Mouse (Mus musculus) liver, embryonic 11.5 days (tissue): Measurements from ENCODE around the gene Lmo2. TPM values are rescaled to one million over a fixed set of nuclear protein-coding genes. Genes with fewer than 3 reads are reported as not detected.
"Not testable (repeated sequence)": the region's sequence is repeated elsewhere in the genome, so short reads cannot be mapped to it uniquely, and the experiment has no call there.

ENCODE experiments used
- ATAC-seq: fragments of 200-750 bp; cut with Nextera tagmentation; replicated peaks from 2 replicates; pipeline ENCODE4 v1.8.0; 2017; ENCODE audit warnings: moderate number of reproducible peaks, mild to moderate bottlenecking, moderate TSS enrichment, moderate library complexity; ENCODE audit not compliant: low FRiP score
- DNase-seq: peaks from one replicate; pipeline ENCODE4 v3.0.0-alpha.2; 2017; ENCODE audit warnings: low spot score
- H3K27ac ChIP-seq: fragments of 300-500 bp; sonication (generic); 2 replicates; pipeline ENCODE4 v1.5.1; 2014; ENCODE audit warnings: mild to moderate bottlenecking, low read depth, low read length, control low read depth
- H3K27me3 ChIP-seq: fragments of 300-500 bp; sonication (generic); replicated peaks from 2 replicates; pipeline ENCODE4 v1.6.1; 2014; ENCODE audit warnings: low read length, mixed read lengths; ENCODE audit not compliant: control insufficient read depth, insufficient read depth
- H3K36me3 ChIP-seq: fragments of 300-500 bp; sonication (generic); 2 replicates; pipeline ENCODE4 v1.6.1; 2014; ENCODE audit warnings: mild to moderate bottlenecking, low read length, moderate library complexity, mixed read lengths; ENCODE audit not compliant: control insufficient read depth, insufficient read depth
- H3K4me1 ChIP-seq: fragments of 300-500 bp; sonication (generic); replicated peaks from 2 replicates; pipeline ENCODE4 v1.6.1; 2014; ENCODE audit warnings: low read length, mixed read lengths; ENCODE audit not compliant: control insufficient read depth, insufficient read depth
- H3K4me2 ChIP-seq: fragments of 300-500 bp; sonication (generic); 2 replicates; pipeline ENCODE4 v1.6.1; 2014; ENCODE audit warnings: mild to moderate bottlenecking, control low read depth, moderate library complexity
- H3K4me3 ChIP-seq: fragments of 300-500 bp; sonication (generic); 2 replicates; pipeline ENCODE4 v1.5.1; 2014; ENCODE audit warnings: low read depth, low read length, control low read depth
- H3K9ac ChIP-seq: fragments of 300-500 bp; sonication (generic); 2 replicates; pipeline ENCODE4 v1.6.1; 2014; ENCODE audit warnings: low read depth, low read length, control low read depth
- H3K9me3 ChIP-seq: fragments of 300-500 bp; sonication (generic); 2 replicates; pipeline ENCODE4 v1.6.1; 2016; ENCODE audit warnings: low read length, inconsistent platforms, mixed read lengths; ENCODE audit not compliant: control insufficient read depth
- WGBS: fragments of 180-500 bp; shearing (Covaris S2); extraction: QIAGEN DNeasy Blood & Tissue Kit; methylation state at CpG from one replicate; pipeline ENCODE4 v1.1.7; 2014; 5-methylcytosine and 5-hydroxymethylcytosine counted together
- polyA plus RNA-seq: library from polyadenylated mRNA; unstranded; fragments of >200 nt; fragmentation: Nextera tagmentation; extraction: Ambion mirVana; gene quantifications from 2 replicates; pipeline ENCODE4 v1.2.1, GENCODE M21; 2014

The Lmo2 gene
- polyA plus RNA-seq, 1 experiment from 2014 or later, result 191 TPM

DNA sequence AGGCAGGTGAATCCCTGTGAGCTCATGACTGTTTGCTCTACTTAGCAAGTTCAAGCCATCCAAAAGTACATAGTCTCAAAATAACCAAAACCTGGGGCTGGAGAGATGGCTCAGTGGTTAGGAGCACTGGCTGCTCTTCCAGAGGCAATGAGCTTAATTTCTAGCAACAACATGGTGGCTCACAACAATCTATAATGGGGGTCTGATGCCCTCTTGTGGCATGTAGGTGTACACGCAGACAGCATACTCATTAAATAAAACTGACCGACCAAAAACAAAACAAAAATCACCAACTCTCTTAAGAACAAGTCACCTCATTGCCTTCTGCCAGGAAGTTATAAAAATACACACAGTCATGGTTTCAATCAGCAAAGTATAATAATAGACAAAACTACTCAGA is 43.3 kb downstream of the Lmo2 start:
- no peak overlapping the region for H3K4me3 ChIP-seq
- WGBS, result 19% methylated on average over 2 of the region's 2 CpGs
- DNase-seq (no peak), ATAC-seq (no peak; the same call in 1 of the 2 replicates)
- no peaks in the 10 kb centered on the region for H3K9me3 ChIP-seq
- 0 out of 2 replicates have a peak, but pooled peaks cover 3% of the 10 kb centered on the region for H3K27me3 ChIP-seq
- no peak overlapping the region for H3K4me2 ChIP-seq
- H3K9ac ChIP-seq, result no peak overlapping the region
- no peaks in the 10 kb centered on the region for H3K4me1 ChIP-seq
- H3K36me3 ChIP-seq, result no peaks in the 10 kb centered on the region
- H3K27ac ChIP-seq, result no peak overlapping the region

- H3K36me3 ChIP-seq, result no peaks in the 10 kb centered on the region
- no peaks in the 10 kb centered on the region for H3K9me3 ChIP-seq
- DNase-seq (no peak), ATAC-seq (no peak)
- 0 out of 2 replicates have a peak, but pooled peaks cover 3% of the 10 kb centered on the region for H3K27me3 ChIP-seq
- no peak overlapping the region for H3K9ac ChIP-seq
- H3K4me1 ChIP-seq, result no peaks in the 10 kb centered on the region
- 66% methylated on average over 4 of the region's 4 CpGs for WGBS
- no peak overlapping the region for H3K27ac ChIP-seq
- H3K4me3 ChIP-seq, result no peak overlapping the region
- H3K4me2 ChIP-seq, result no peak overlapping the region
These were observed 44.1 kb downstream of the Lmo2 start for GRCm38 (mm10) chr2:104001861-104002260.

DNA sequence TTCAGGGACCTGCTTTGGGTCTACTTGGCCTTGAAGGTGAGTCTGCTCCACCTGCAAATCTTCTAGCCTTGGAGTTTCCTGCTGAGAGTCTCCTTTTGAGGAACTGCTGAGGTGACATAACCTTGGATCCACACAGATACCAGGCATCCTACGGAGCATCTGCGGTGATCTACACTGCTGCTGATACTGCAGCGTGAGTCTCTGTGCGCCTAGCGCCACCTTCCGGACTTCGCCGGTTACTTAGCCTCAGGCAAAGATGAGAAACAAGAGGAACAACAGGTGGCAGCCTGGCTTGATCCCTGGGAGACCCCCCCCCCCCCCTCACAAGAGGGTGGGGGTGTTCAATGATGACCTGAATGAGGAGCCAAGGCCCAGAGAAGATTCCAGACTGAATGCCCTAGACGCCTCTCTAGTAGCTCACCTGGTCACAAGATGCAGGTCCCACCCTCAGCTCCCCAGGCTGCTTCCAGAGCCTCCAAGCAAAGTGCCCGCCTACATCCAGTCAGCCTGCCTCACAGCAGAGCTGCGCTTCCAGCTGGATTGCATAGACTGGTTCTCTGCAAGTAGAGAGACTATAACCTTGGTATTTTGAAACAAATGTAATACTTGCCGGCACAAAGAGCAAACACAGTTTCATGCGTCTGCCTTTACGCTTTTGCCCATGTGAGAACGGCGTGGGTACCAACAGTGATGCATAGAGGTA is 45.1 kb downstream of the Lmo2 start:
- Histone ChIP-seq H3K36me3 (no peaks in the 10 kb centered on the region), H3K4me3 (no peak overlapping the region), H3K9me3 (no peaks in the 10 kb centered on the region), H3K27me3 (0 out of 2 replicates have a peak, but pooled peaks cover 3% of the 10 kb centered on the region), H3K4me1 (no peaks in the 10 kb centered on the region), H3K9ac (no peak overlapping the region), H3K27ac (no peak overlapping the region), H3K4me2 (no peak overlapping the region)
- WGBS, result 30% methylated on average over 16 of the region's 16 CpGs
- ATAC-seq (peak; percentile 68), DNase-seq (no peak)

- WGBS, result 74% methylated on average over 7 of the region's 7 CpGs
- no peaks in the 10 kb centered on the region for H3K9me3 ChIP-seq
- ATAC-seq (no peak), DNase-seq (no peak)
- H3K27ac ChIP-seq, result no peak overlapping the region
- H3K9ac ChIP-seq, result no peak overlapping the region
- no peak overlapping the region for H3K4me3 ChIP-seq
- H3K36me3 ChIP-seq, result no peaks in the 10 kb centered on the region
- no peak overlapping the region for H3K4me2 ChIP-seq
- 0 out of 2 replicates have a peak, but pooled peaks cover 3% of the 10 kb centered on the region for H3K27me3 ChIP-seq
- no peaks in the 10 kb centered on the region for H3K4me1 ChIP-seq
These were observed 50.2 kb downstream of the Lmo2 start for GRCm38 (mm10) chr2:104007793-104008519.

DNA sequence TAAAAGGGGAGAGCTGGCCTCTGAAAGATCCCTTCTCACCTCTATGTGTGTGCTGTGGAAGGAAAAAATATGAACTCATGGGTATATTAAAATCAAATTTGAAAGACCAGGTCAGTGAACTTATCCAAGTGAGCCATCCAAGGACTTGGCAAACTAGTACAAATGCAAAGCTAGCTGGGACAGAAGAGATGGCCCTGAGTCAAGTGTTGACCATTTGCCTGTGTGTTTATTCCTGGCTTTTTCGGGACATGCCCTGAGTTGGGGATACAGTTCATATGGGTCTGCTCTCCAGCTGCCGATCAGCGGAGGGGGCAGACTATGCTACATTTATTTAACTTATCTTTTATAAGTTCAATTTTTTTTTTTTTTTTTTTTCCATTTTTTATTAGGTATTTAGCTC is 51.1 kb downstream of the Lmo2 start:
- ATAC-seq, H3K4me3 ChIP-seq, H3K9ac ChIP-seq, DNase-seq, H3K4me2 ChIP-seq, H3K27me3 ChIP-seq, H3K4me1 ChIP-seq, H3K36me3 ChIP-seq, H3K9me3 ChIP-seq, H3K27ac ChIP-seq: not testable (repeated sequence)
- WGBS, result 90% methylated on average over 3 of the region's 3 CpGs

- H3K36me3 ChIP-seq, result no peaks in the 10 kb centered on the region
- no peak overlapping the region for H3K27ac ChIP-seq
- no peak overlapping the region for H3K4me3 ChIP-seq
- no peaks in the 10 kb centered on the region for H3K9me3 ChIP-seq
- no peaks in the 10 kb centered on the region for H3K27me3 ChIP-seq
- WGBS, result 72% methylated on average over 7 of the region's 7 CpGs
- 0 out of 2 replicates have a peak, but pooled peaks cover 2% of the 10 kb centered on the region for H3K4me1 ChIP-seq
- ATAC-seq (no peak), DNase-seq (no peak)
- no peak overlapping the region for H3K9ac ChIP-seq
- no peak overlapping the region for H3K4me2 ChIP-seq
These were observed 65.3 kb downstream of the Lmo2 start for GRCm38 (mm10) chr2:104023096-104023495.

- H3K4me1 ChIP-seq, result peaks cover 10% of the 10 kb centered on the region
- ATAC-seq (no peak), DNase-seq (no peak)
- no peak overlapping the region for H3K27ac ChIP-seq
- no peak overlapping the region for H3K4me2 ChIP-seq
- H3K4me3 ChIP-seq, result no peak overlapping the region
- no peak overlapping the region for H3K9ac ChIP-seq
- no peaks in the 10 kb centered on the region for H3K36me3 ChIP-seq
- 90% methylated on average over 4 of the region's 4 CpGs for WGBS
- H3K9me3 ChIP-seq, result no peaks in the 10 kb centered on the region
- H3K27me3 ChIP-seq, result no peaks in the 10 kb centered on the region
These were observed 66.9 kb downstream of the Lmo2 start for GRCm38 (mm10) chr2:104024656-104025055.

DNA sequence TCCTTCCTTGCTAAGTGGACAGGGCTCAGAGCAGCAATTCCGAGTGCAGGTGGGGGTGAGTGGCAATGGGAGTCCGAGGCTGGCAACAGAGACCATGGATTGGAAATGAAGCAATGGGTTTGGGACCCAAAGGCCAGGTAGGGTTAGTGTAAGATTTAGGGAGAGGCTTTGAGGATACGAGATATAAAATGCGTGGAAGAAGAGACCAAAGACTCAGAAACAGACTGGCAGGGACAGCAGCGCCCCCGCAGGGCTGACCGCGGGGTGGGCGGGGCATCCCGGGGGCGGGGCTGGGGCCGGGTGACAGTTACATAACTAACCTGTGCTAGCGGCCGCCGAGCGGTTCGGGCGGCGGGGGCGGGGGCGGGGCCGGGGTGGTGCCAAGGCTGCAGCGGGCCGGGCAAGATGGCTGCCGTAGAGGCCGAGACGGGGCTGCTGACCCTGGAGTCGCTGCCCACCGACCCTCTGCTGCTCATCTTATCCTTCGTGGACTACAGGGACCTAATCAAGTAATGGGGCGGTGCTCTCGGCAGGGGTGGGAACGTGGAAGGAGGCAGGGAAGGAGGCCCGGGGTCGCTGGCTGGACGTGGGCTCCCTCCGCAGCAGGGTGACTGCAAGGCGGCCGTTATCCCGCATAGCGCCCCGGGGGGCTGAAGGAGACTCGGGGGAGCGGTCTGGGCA is 69.8 kb downstream of the Lmo2 start, which contains the start of gene Fbxo3:
TSS of gene Fbxo3 (plus strand) at position 264 of the 681 bp plus-strand sequence.
- ATAC-seq, result peak; percentile 91
- H3K27me3 ChIP-seq, result no peaks in the 10 kb centered on the region
- H3K4me2 ChIP-seq, result peak within 1 kb of the TSS; percentile 88
- 1% methylated on average over 42 of the region's 44 CpGs for WGBS
- H3K9me3 ChIP-seq, result no peaks in the 10 kb centered on the region
- peak; percentile 93 for DNase-seq
- peak within 1 kb of the TSS; percentile 86 for H3K27ac ChIP-seq
- H3K9ac ChIP-seq, result peak within 1 kb of the TSS; percentile 100
- peaks cover 19% of the 10 kb centered on the region for H3K4me1 ChIP-seq
- H3K4me3 ChIP-seq, result peak within 1 kb of the TSS; percentile 92
- H3K36me3 ChIP-seq, result no peaks in the 10 kb centered on the region
